Mouse (Mus musculus) CH12.LX (cell line): ENCODE measurements around the gene Meox2. TPM values are rescaled to one million over a fixed set of nuclear protein-coding genes. Genes with fewer than 3 reads are reported as not detected.

Experiments used
- DNase-seq: peaks from one replicate; pipeline ENCODE4 v3.0.0-alpha.2; 2013; ENCODE audit errors: extremely low read depth
- H3K27ac ChIP-seq: 2 replicates; pipeline ENCODE4 v1.5.1; 2012; ENCODE audit warnings: low read depth, mild to moderate bottlenecking, control low read depth, moderate library complexity; ENCODE audit not compliant: insufficient read depth
- H3K27me3 ChIP-seq: replicated peaks from 2 replicates; pipeline ENCODE3; 2012; ENCODE audit warnings: inconsistent platforms
- H3K36me3 ChIP-seq, 2 experiments: replicated peaks in 1 of 2; 2 replicates each; pipeline versions ENCODE3 to v1.6.1; 2012; ENCODE audit warnings: inconsistent platforms in 1 of 2, low read length in 1 of 2, mild to moderate bottlenecking in 1 of 2, mixed read lengths in 1 of 2, moderate library complexity in 1 of 2; ENCODE audit not compliant: control insufficient read depth in 1 of 2, insufficient read depth in 1 of 2
- H3K4me1 ChIP-seq, 2 experiments: 2 replicates each; pipeline ENCODE4 v1.6.1; 2012; ENCODE audit warnings: inconsistent platforms in 1 of 2, moderate library complexity in 1 of 2; ENCODE audit not compliant: insufficient read depth in 2 of 2, control insufficient read depth in 1 of 2
- H3K4me2 ChIP-seq: 2 replicates; pipeline ENCODE4 v1.6.1; 2012; ENCODE audit warnings: low read depth, mild to moderate bottlenecking, control low read depth; ENCODE audit not compliant: poor library complexity, insufficient read depth, severe bottlenecking
- H3K4me3 ChIP-seq, 3 experiments: fragments of 150-350 bp in 1 of 3; sonication (generic) in 1 of 3; replicated peaks in 1 of 3; 2 replicates each; pipeline versions ENCODE3 to v1.5.1; 2011 to 2012; ENCODE audit warnings: low read depth in 2 of 3, low read length in 2 of 3, mild to moderate bottlenecking in 2 of 3, moderate library complexity in 2 of 3, control low read depth in 1 of 3, improper control_type of control experiment in 1 of 3, inconsistent platforms in 1 of 3, mixed read lengths in 1 of 3; ENCODE audit not compliant: poor library complexity in 1 of 3
- H3K79me2 ChIP-seq: replicated peaks from 2 replicates; pipeline ENCODE4 v1.6.1; 2012; ENCODE audit warnings: mild to moderate bottlenecking, moderate library complexity; ENCODE audit not compliant: control insufficient read depth, poor library complexity, insufficient read depth, severe bottlenecking; ENCODE audit errors: extremely low read depth
- H3K9ac ChIP-seq: 2 replicates; pipeline ENCODE4 v1.6.1; 2012; ENCODE audit warnings: low read depth, mild to moderate bottlenecking, control low read depth, moderate library complexity; ENCODE audit not compliant: insufficient read depth
- H3K9me3 ChIP-seq: replicated peaks from 2 replicates; pipeline ENCODE3; 2012; ENCODE audit warnings: low read length, inconsistent platforms, mixed read lengths
- CHD1 ChIP-seq: IDR thresholded peaks from 2 replicates; pipeline ENCODE4 v1.6.1; 2012; ENCODE audit warnings: low read depth, low read length, improper control_type of control experiment, inconsistent platforms
- CHD2 ChIP-seq: IDR thresholded peaks from 2 replicates; pipeline ENCODE4 v1.6.1; 2011; ENCODE audit warnings: low read length, improper control_type of control experiment
- E2F4 ChIP-seq: IDR thresholded peaks from 2 replicates; pipeline ENCODE4 v1.6.1; 2011; ENCODE audit warnings: low read depth, low read length, improper control_type of control experiment; ENCODE audit not compliant: insufficient replicate concordance
- EP300 ChIP-seq: IDR thresholded peaks from 2 replicates; pipeline ENCODE4 v1.6.1; 2011; ENCODE audit warnings: low read length, improper control_type of control experiment
- ETS1 ChIP-seq: conservative IDR thresholded peaks from 2 replicates; pipeline ENCODE4 v1.6.1; 2012; ENCODE audit warnings: low read depth, mild to moderate bottlenecking, inconsistent platforms, low read length, improper control_type of control experiment, moderate library complexity
- GABPA ChIP-seq: IDR thresholded peaks from 2 replicates; pipeline ENCODE4 v1.6.1; 2012; ENCODE audit warnings: low read depth, low read length, improper control_type of control experiment, inconsistent platforms; ENCODE audit not compliant: insufficient replicate concordance
- HCFC1 ChIP-seq: IDR thresholded peaks from 2 replicates; pipeline ENCODE4 v1.6.1; 2012; ENCODE audit warnings: low read depth, mild to moderate bottlenecking, inconsistent platforms, low read length, improper control_type of control experiment
- IRF4 ChIP-seq: IDR thresholded peaks from 2 replicates; pipeline ENCODE4 v1.6.1; 2014; ENCODE audit warnings: low read depth, mild to moderate bottlenecking, inconsistent platforms, low read length, improper control_type of control experiment
- JUN ChIP-seq: IDR thresholded peaks from 2 replicates; pipeline ENCODE4 v1.6.1; 2011; ENCODE audit warnings: low read depth, mild to moderate bottlenecking, low read length, improper control_type of control experiment, moderate library complexity; ENCODE audit not compliant: insufficient read depth
- JUND ChIP-seq: conservative IDR thresholded peaks from 2 replicates; pipeline ENCODE4 v1.6.1; 2011; ENCODE audit warnings: low read depth, low read length, improper control_type of control experiment
- KAT2A ChIP-seq: IDR thresholded peaks from 2 replicates; pipeline ENCODE4 v1.6.1; 2012; ENCODE audit warnings: low read length, improper control_type of control experiment, inconsistent platforms; ENCODE audit not compliant: insufficient replicate concordance
- MAFK ChIP-seq: IDR thresholded peaks from 2 replicates; pipeline ENCODE4 v1.6.1; 2011; ENCODE audit warnings: low read length, improper control_type of control experiment; ENCODE audit not compliant: insufficient replicate concordance
- MAX ChIP-seq: IDR thresholded peaks from 2 replicates; pipeline ENCODE4 v1.6.1; 2011; ENCODE audit warnings: low read length, improper control_type of control experiment
- MYC ChIP-seq: IDR thresholded peaks from 2 replicates; pipeline ENCODE4 v1.6.1; 2011; ENCODE audit warnings: low read depth, mild to moderate bottlenecking, improper control_type of control experiment, low read length
- NELFE ChIP-seq: IDR thresholded peaks from 2 replicates; pipeline ENCODE4 v1.6.1; 2011; ENCODE audit warnings: low read depth, low read length, improper control_type of control experiment
- RAD21 ChIP-seq: IDR thresholded peaks from 2 replicates; pipeline ENCODE4 v1.6.1; 2011; ENCODE audit warnings: low read depth, mild to moderate bottlenecking, low read length, improper control_type of control experiment, moderate library complexity
- SMC3 ChIP-seq: IDR thresholded peaks from 2 replicates; pipeline ENCODE4 v1.6.1; 2011; ENCODE audit warnings: low read depth, low read length, improper control_type of control experiment
- TBP ChIP-seq: conservative IDR thresholded peaks from 2 replicates; pipeline ENCODE4 v1.6.1; 2011; ENCODE audit warnings: low read depth, low read length, improper control_type of control experiment
- TCF12 ChIP-seq: IDR thresholded peaks from 2 replicates; pipeline ENCODE4 v1.6.1; 2014; ENCODE audit warnings: low read depth, mild to moderate bottlenecking, inconsistent platforms, low read length, improper control_type of control experiment
- USF1 ChIP-seq: IDR thresholded peaks from 2 replicates; pipeline ENCODE4 v1.6.1; 2014; ENCODE audit warnings: low read depth, mild to moderate bottlenecking, inconsistent platforms, low read length, improper control_type of control experiment
- dilution Hi-C: fragments of 300-500 bp; cut with MboI; formaldehyde crosslinking; loops from 2 replicates; pipeline ENCODE4 v1.14.3; 2020; ENCODE audit warnings: low sequenced_read_pairs; ENCODE audit not compliant: extremely low pct_unique_long_range_greater_than_20kb, extremely low pct_ligation_motif_present
- in situ Hi-C: fragments of 300-500 bp; cut with MboI; formaldehyde crosslinking; loops from 3 replicates; pipeline ENCODE4 v1.14.3; 2019; ENCODE audit warnings: low sequenced_read_pairs, low pct_ligation_motif_present, low pct_unique_long_range_greater_than_20kb, mixed read lengths
- polyA plus RNA-seq: library from polyadenylated mRNA; unstranded; fragments of >175 nt; gene quantifications from 2 replicates; pipeline ENCODE4 v1.2.1, GENCODE M21; 2012; ENCODE audit warnings: low read depth; ENCODE audit not compliant: insufficient read length
- total RNA-seq, 2 experiments: library from RNA; depleted of rRNA; stranded (reverse); fragments of 300-350 nt in 1 of 2; fragments of >200 nt in 1 of 2; gene quantifications; 2 replicates each; pipeline ENCODE4 v1.2.3; 2012 to 2014

Gene Meox2
- total and polyA plus RNA-seq, 3 experiments: not detected

GRCm38 (mm10) chr12:37123763-37124162 is 15.4 kb downstream of the Meox2 start:
- H3K27me3 ChIP-seq: no peaks in the 10 kb centered on the region
- DNase-seq: no peak
- in situ Hi-C loops: no loop called here
- no peak overlapping the region for H3K4me3 ChIP-seq
- H3K9me3 ChIP-seq: no peaks in the 10 kb centered on the region
- no peaks in the 10 kb centered on the region for H3K79me2 ChIP-seq
- no peaks in the 10 kb centered on the region for H3K4me1 ChIP-seq
- dilution Hi-C loops: no loop called here
- H3K27ac ChIP-seq: no peak overlapping the region
- H3K9ac ChIP-seq: no peak overlapping the region
- H3K36me3 ChIP-seq: no peaks in the 10 kb centered on the region
- no peak overlapping the region for H3K4me2 ChIP-seq
- TF ChIP-seq EP300 (no peak), ETS1 (no peak), USF1 (no peak), IRF4 (no peak), GABPA (no peak), NELFE (no peak), HCFC1 (no peak), MAX (no peak)

GRCm38 (mm10) chr12:37142080-37142703 is 33.9 kb downstream of the Meox2 start:
- no peak overlapping the region for H3K4me3 ChIP-seq
- H3K36me3 ChIP-seq: no peaks in the 10 kb centered on the region
- no peak overlapping the region for H3K9ac ChIP-seq
- H3K79me2 ChIP-seq: no peaks in the 10 kb centered on the region
- H3K4me2 ChIP-seq: no peak overlapping the region
- dilution Hi-C loops: no loop called here
- H3K4me1 ChIP-seq: no peaks in the 10 kb centered on the region
- H3K27ac ChIP-seq: no peak overlapping the region
- H3K9me3 ChIP-seq: no peaks in the 10 kb centered on the region
- H3K27me3 ChIP-seq: no peaks in the 10 kb centered on the region
- TF ChIP-seq TBP (no peak), TCF12 (no peak), E2F4 (no peak), USF1 (no peak), SMC3 (no peak), MAFK (no peak), KAT2A (no peak), JUND (no peak), CHD2 (no peak), MYC (no peak), JUN (no peak), HCFC1 (no peak), RAD21 (no peak), CHD1 (no peak)
- in situ Hi-C loops: no loop called here
- DNase-seq: no peak
